In genomic region chr2:162430171-162430570, GRCm38 (mm10) we compare ENCODE assay signal across 14 mouse cellular contexts.
DNase-seq lines count a peak whose midpoint lies in the region; ATAC-seq and TF ChIP-seq lines count a peak whose summit lies in the region.
"Had no signal": no experiment of that assay in that cellular context is flagged by ENCODE, and none has a peak within 500 bp of the region (broad histone marks: within the 10 kb centered on the region; RNA-seq: fewer than 3 reads in every experiment).

No protein-coding gene starts in this region.

- no peaks in the 10 kb centered on the region for H3K36me3 ChIP-seq in hindbrain, embryonic 16.5 days (ENCODE audit: control insufficient read depth, insufficient read depth, low read length)
- H3K36me3 ChIP-seq in hindbrain, embryonic 11.5 days (ENCODE audit: control insufficient read depth, insufficient read depth, low read length) = no peaks in the 10 kb centered on the region
- no peaks in the 10 kb centered on the region for H3K36me3 ChIP-seq in stomach, postnatal 0 days (ENCODE audit: control insufficient read depth, insufficient read depth, low read length)
- H3K36me3 ChIP-seq in forebrain, embryonic 16.5 days (ENCODE audit: control insufficient read depth, insufficient read depth) = no peaks in the 10 kb centered on the region
- H3K36me3 ChIP-seq: liver, embryonic 15.5 days had no signal

- no peaks in the 10 kb centered on the region for H3K27me3 ChIP-seq in hindbrain, embryonic 16.5 days (replicated peaks; ENCODE audit: control insufficient read depth, insufficient read depth, low read length)
- H3K27me3 ChIP-seq in hindbrain, embryonic 11.5 days (ENCODE audit: control insufficient read depth, insufficient read depth, low read length) = no peaks in the 10 kb centered on the region
- H3K27me3 ChIP-seq in stomach, postnatal 0 days (ENCODE audit: control insufficient read depth, insufficient read depth, low read length) = no peaks in the 10 kb centered on the region
- H3K27me3 ChIP-seq in forebrain, embryonic 16.5 days (replicated peaks; ENCODE audit: control insufficient read depth, insufficient read depth, low read length) = no peaks in the 10 kb centered on the region
- H3K27me3 ChIP-seq: liver, embryonic 15.5 days had no signal

- WGBS in hindbrain, embryonic 16.5 days = 51% methylated on average over 7 of the region's 7 CpGs
- 71% methylated on average over 7 of the region's 7 CpGs for WGBS in hindbrain, embryonic 11.5 days
- 23% methylated on average over 7 of the region's 7 CpGs for WGBS in stomach, postnatal 0 days
- 75% methylated on average over 7 of the region's 7 CpGs for WGBS in forebrain, embryonic 16.5 days

- H3K9me3 ChIP-seq in hindbrain, embryonic 16.5 days (ENCODE audit: control insufficient read depth, low read length) = no peaks in the 10 kb centered on the region
- H3K9me3 ChIP-seq in hindbrain, embryonic 11.5 days (ENCODE audit: control insufficient read depth, low read length) = no peaks in the 10 kb centered on the region
- H3K9me3 ChIP-seq in stomach, postnatal 0 days (ENCODE audit: control insufficient read depth, low read length) = no peaks in the 10 kb centered on the region
- H3K9me3 ChIP-seq in forebrain, embryonic 16.5 days (ENCODE audit: control insufficient read depth, low read length) = no peaks in the 10 kb centered on the region
- H3K9me3 ChIP-seq: liver, embryonic 15.5 days had no signal

- H3K4me1 ChIP-seq in hindbrain, embryonic 16.5 days (ENCODE audit: control insufficient read depth, insufficient read depth, low read depth, low read length) = peaks cover 3% of the 10 kb centered on the region; the same call in 1 of the 2 replicates
- H3K4me1 ChIP-seq in hindbrain, embryonic 11.5 days (replicated peaks; ENCODE audit: control insufficient read depth, insufficient read depth, low read length) = no peaks in the 10 kb centered on the region
- no peaks in the 10 kb centered on the region for H3K4me1 ChIP-seq in stomach, postnatal 0 days (replicated peaks; ENCODE audit: control insufficient read depth, insufficient read depth)
- 0 out of 2 replicates have a peak, but pooled peaks cover 3% of the 10 kb centered on the region for H3K4me1 ChIP-seq in forebrain, embryonic 16.5 days (replicated peaks; ENCODE audit: control insufficient read depth, insufficient read depth, low read length)
- H3K4me1 ChIP-seq: liver, embryonic 15.5 days had no signal

- no peak for TF ChIP-seq CTCF in stomach, postnatal 0 days (IDR thresholded peaks at IDR 0.05; ENCODE audit: low read depth)

- H3K27ac ChIP-seq in hindbrain, embryonic 16.5 days (ENCODE audit: low read depth, low read length) = no peak overlapping the region
- H3K27ac ChIP-seq in hindbrain, embryonic 11.5 days (ENCODE audit: low read depth, low read length) = no peak overlapping the region
- H3K27ac ChIP-seq in stomach, postnatal 0 days (replicated peaks) = no peak overlapping the region
- no peak overlapping the region for H3K27ac ChIP-seq in forebrain, embryonic 16.5 days (ENCODE audit: low read length)
- H3K27ac ChIP-seq: liver, embryonic 15.5 days had no signal

- H3K4me2 ChIP-seq in hindbrain, embryonic 16.5 days (ENCODE audit: low read length) = no peak overlapping the region
- no peak overlapping the region for H3K4me2 ChIP-seq in hindbrain, embryonic 11.5 days (replicated peaks; ENCODE audit: low read depth, low read length)
- no peak overlapping the region for H3K4me2 ChIP-seq in stomach, postnatal 0 days (replicated peaks; ENCODE audit: low read depth)
- no peak overlapping the region for H3K4me2 ChIP-seq in forebrain, embryonic 16.5 days (ENCODE audit: low read length)
- H3K4me2 ChIP-seq: liver, embryonic 15.5 days had no signal

- no peak overlapping the region for H3K9ac ChIP-seq in hindbrain, embryonic 16.5 days (ENCODE audit: low read depth, low read length)
- H3K9ac ChIP-seq in hindbrain, embryonic 11.5 days (ENCODE audit: low read depth, low read length) = no peak overlapping the region
- H3K9ac ChIP-seq in stomach, postnatal 0 days (ENCODE audit: low read length) = no peak overlapping the region
- H3K9ac ChIP-seq in forebrain, embryonic 16.5 days (replicated peaks; ENCODE audit: low read depth, low read length) = no peak overlapping the region
- H3K9ac ChIP-seq: liver, embryonic 15.5 days had no signal

- peak; percentile 45; the same call in 1 of the 2 replicates for ATAC-seq in hindbrain, embryonic 16.5 days
- no peak for ATAC-seq in hindbrain, embryonic 11.5 days (ENCODE audit: low FRiP score)
- ATAC-seq in stomach, postnatal 0 days (ENCODE audit: low FRiP score, low TSS enrichment) = peak; percentile 66
- ATAC-seq in forebrain, embryonic 16.5 days = no peak

- no peak for TF ChIP-seq EP300 in stomach, postnatal 0 days (optimal IDR thresholded peaks at IDR 0.05)

- no peak overlapping the region for H3K4me3 ChIP-seq in hindbrain, embryonic 16.5 days (ENCODE audit: low read length)
- H3K4me3 ChIP-seq in hindbrain, embryonic 11.5 days (ENCODE audit: low read depth, low read length) = no peak overlapping the region
- no peak overlapping the region for H3K4me3 ChIP-seq in stomach, postnatal 0 days (ENCODE audit: low read depth, low read length)
- H3K4me3 ChIP-seq in forebrain, embryonic 16.5 days (replicated peaks; ENCODE audit: low read length) = no peak overlapping the region
- H3K4me3 ChIP-seq: liver, embryonic 15.5 days had no signal

- no peak for DNase-seq in hindbrain, embryonic 11.5 days (ENCODE audit: low spot score)
- DNase-seq in right cerebral cortex, adult 18-20 months = peak; percentile 86
- no peak for DNase-seq in right cerebral cortex, postnatal 10 days (ENCODE audit: low spot score in 2 of 2)
- peak; percentile 63 for DNase-seq in layer of hippocampus, adult 9-11 months
- peak; percentile 17 for DNase-seq in stomach, postnatal 0 days (ENCODE audit: low spot score)
- DNase-seq in retina, postnatal 1 day = no peak
- DNase-seq: adrenal gland, postnatal 36 days; cerebellum, adult 18-20 months; gastrocnemius, postnatal 36 days; kidney, postnatal 36 days; thymus, postnatal 14 days had no signal

Comparison
In these comparisons a context has a peak if more than half of its experiments do, and no peak if none do; other contexts are left out.
1. ATAC-seq: peak in hindbrain, embryonic 16.5 days (single experiment) and stomach, postnatal 0 days (single experiment); none in hindbrain, embryonic 11.5 days (single experiment) and forebrain, embryonic 16.5 days (single experiment).
2. DNase-seq: peak in right cerebral cortex, adult 18-20 months (single experiment), layer of hippocampus, adult 9-11 months (single experiment) and stomach, postnatal 0 days (single experiment); none in hindbrain, embryonic 11.5 days (single experiment), right cerebral cortex, postnatal 10 days (0 of 2) and retina, postnatal 1 day (single experiment).